Mouse (Mus musculus): ENCODE results near the gene Zkscan6. TPM values are rescaled to one million over a fixed set of nuclear protein-coding genes. Genes with fewer than 3 reads are reported as not detected.

Gene Zkscan6
- polyA plus RNA-seq (2015; fragmentation: Nextera tagmentation; extraction: Ambion mirVana), result 12.8 and 14.7 TPM in 2 replicates

DNA sequence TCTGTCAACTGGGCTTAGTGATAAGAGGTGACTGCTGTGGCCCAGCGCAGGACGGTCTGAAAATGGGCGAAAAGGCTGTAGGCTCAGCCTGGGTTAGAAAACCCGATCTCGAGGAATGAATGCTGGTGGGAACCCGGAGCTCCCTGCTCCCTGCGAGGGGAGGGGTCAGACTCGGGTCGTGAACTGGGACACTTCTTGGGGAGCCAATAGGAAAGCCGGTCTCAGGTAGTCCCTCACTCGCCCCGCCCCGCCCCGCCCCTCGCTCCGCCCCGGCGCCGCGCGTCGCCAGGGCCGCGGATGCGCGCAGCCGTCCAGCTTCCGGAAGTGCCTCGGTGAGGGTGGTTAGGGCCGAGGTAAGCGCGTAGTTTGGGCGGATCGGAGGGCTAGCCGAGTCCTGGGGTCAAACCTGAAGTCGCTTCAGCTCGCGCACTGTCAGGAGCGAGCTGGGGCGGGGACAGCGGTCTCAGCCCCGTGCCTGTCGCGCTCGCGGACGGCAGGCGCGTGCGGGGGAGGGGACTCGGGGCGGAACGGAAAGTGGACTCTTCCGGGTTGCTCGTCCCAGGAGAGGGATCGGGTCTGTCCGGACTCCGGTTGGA lies at the start of gene Zkscan6:
TSS of gene Zkscan6 (plus strand) at position 267 of the 596 bp plus-strand sequence.
- H3K9me3 ChIP-seq, result no peaks in the 10 kb centered on the region
- no peaks in the 10 kb centered on the region for H3K4me1 ChIP-seq
- H3K27me3 ChIP-seq (replicated peaks), result no peaks in the 10 kb centered on the region
- peak within 1 kb of the TSS; percentile 92 for H3K27ac ChIP-seq
- under 1% methylated on average over 51 of the region's 58 CpGs for WGBS
- H3K9ac ChIP-seq, result peak within 1 kb of the TSS; percentile 74
- H3K4me2 ChIP-seq, result peak within 1 kb of the TSS; percentile 85
- peak within 1 kb of the TSS; percentile 76 for H3K4me3 ChIP-seq (replicated peaks)
- no peaks in the 10 kb centered on the region for H3K36me3 ChIP-seq
- peak; percentile 98 for ATAC-seq (ENCODE audit: insufficient read depth, low FRiP score, low read depth)

DNA sequence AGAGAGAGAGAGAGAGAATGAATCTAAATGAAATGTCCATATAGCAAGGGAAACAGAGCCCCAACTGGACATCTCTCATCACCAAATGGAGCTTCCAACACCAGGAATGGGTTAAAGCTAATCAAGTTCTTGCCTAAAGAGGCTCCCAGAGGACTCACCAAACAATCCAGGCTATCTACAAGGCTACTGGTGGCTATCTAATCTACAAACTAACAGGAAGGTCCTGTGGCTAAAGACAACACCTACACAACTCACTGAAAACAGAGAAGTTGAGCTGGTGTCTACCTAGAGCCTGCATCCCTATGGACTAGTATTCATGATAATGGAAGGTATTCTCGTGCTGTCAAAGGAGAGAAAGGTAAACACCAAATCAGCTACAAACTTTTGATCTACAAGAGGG lies 47.6 kb upstream of the Zkscan6 start:
- Histone ChIP-seq H3K4me1 (no peaks in the 10 kb centered on the region), H3K27me3 (replicated peaks) (no peaks in the 10 kb centered on the region), H3K36me3 (no peaks in the 10 kb centered on the region), H3K9me3 (no peaks in the 10 kb centered on the region), H3K9ac (no peak overlapping the region), H3K4me3 (replicated peaks) (no peak overlapping the region), H3K27ac (no peak overlapping the region), H3K4me2 (no peak overlapping the region)
- ATAC-seq (ENCODE audit: insufficient read depth, low FRiP score, low read depth), result no peak
- WGBS, result 96% methylated on average over 1 of the region's 1 CpGs

DNA sequence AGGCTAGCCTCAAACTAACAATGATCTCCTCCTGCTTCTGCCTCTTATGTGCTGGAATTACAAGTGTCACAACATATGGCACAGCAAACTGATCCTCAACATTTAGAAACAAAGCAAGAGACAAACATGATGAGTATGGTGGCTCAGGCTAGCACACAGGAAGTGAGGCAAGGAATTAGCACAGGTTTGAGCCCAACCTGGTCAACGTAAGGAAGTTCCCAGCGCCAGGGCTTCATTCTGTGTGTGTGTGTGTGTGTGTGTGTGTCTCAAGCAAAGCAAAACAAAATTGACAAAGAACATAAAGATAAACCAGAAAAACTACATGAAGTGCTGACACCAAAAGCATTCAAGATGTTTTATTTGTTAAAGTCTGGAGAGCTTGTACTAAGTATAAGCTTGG lies 46.1 kb upstream of the Zkscan6 start:
- Histone ChIP-seq H3K27me3 (replicated peaks) (no peaks in the 10 kb centered on the region), H3K4me2 (no peak overlapping the region), H3K4me1 (no peaks in the 10 kb centered on the region), H3K9ac (no peak overlapping the region), H3K9me3 (no peaks in the 10 kb centered on the region), H3K27ac (no peak overlapping the region), H3K36me3 (no peaks in the 10 kb centered on the region), H3K4me3 (replicated peaks) (no peak overlapping the region)
- ATAC-seq (ENCODE audit: insufficient read depth, low FRiP score, low read depth), result no peak
- 90% methylated on average over 2 of the region's 2 CpGs for WGBS

DNA sequence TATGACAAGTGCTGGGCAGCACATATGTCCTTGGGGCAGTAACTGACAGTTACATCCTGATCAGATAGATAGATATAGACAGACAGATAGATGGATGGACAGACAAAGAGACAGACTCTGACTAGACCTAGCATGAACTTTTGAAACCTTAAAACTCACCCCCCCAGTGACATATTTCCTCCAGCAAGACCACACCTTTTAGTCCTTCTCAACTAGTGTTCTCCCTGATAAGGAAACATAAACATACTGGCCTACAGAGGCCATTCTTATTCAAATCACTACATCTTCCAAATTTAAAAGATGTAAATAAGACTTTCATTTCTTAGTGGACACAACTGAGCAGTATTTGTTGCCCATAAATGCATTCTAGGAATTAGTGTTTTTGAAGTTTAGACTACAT lies 38.5 kb upstream of the Zkscan6 start:
- no peak for ATAC-seq (ENCODE audit: insufficient read depth, low FRiP score, low read depth)
- no peak overlapping the region for H3K4me3 ChIP-seq (replicated peaks)
- H3K9me3 ChIP-seq, result no peaks in the 10 kb centered on the region
- no peaks in the 10 kb centered on the region for H3K36me3 ChIP-seq
- no peak overlapping the region for H3K27ac ChIP-seq
- no peaks in the 10 kb centered on the region for H3K4me1 ChIP-seq
- H3K9ac ChIP-seq, result no peak overlapping the region
- H3K27me3 ChIP-seq (replicated peaks), result no peaks in the 10 kb centered on the region
- no peak overlapping the region for H3K4me2 ChIP-seq

DNA sequence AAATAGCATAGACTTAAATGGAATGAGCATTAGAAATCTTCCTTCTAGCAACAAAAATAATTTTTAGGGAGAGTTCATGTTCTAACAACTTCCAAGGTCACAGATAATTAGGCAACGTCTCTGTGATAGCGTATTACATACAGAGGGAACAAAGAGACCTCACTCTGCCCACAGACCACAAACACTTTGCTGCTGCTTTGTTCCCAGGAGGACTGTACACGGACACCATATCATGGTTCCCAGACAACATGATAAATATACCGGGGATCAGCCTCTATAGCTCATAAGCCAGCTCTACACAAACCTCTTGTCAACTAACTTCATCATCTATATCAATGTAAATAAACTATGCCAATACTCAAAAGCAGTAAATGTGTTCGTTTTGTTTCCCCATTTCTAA lies 37.0 kb upstream of the Zkscan6 start:
- H3K9me3 ChIP-seq, result no peaks in the 10 kb centered on the region
- H3K27ac ChIP-seq, result no peak overlapping the region
- H3K9ac ChIP-seq, result no peak overlapping the region
- H3K4me1 ChIP-seq, result no peaks in the 10 kb centered on the region; the same call in 1 of the 2 replicates
- no peak for ATAC-seq (ENCODE audit: insufficient read depth, low FRiP score, low read depth)
- WGBS, result 59% methylated on average over 5 of the region's 5 CpGs
- no peaks in the 10 kb centered on the region for H3K27me3 ChIP-seq (replicated peaks)
- H3K4me2 ChIP-seq, result no peak overlapping the region
- no peaks in the 10 kb centered on the region for H3K36me3 ChIP-seq
- no peak overlapping the region for H3K4me3 ChIP-seq (replicated peaks)

DNA sequence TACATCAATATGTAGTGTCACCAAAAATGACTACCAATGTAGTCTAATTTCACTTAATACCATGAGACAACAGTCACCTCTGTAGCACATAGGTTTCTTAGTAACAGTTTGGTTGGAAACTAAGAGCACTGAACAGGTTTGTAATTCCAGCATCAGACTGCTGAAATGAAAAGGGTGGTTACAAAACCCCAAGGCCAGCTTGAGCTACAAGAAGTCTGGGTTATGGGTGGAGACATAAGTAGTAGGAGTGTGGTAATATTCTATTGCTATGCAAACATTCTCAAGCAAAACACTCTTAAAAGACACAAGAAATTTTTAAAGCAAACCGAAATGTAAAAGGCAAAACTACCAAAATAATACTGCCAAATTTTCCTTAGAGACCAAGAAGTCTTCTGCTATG lies 35.4 kb upstream of the Zkscan6 start:
- 78% methylated on average over 1 of the region's 1 CpGs for WGBS
- no peaks in the 10 kb centered on the region; the same call in 1 of the 2 replicates for H3K4me1 ChIP-seq
- H3K36me3 ChIP-seq, result no peaks in the 10 kb centered on the region
- no peak overlapping the region for H3K9ac ChIP-seq
- no peaks in the 10 kb centered on the region for H3K9me3 ChIP-seq
- H3K4me2 ChIP-seq, result no peak overlapping the region
- H3K27ac ChIP-seq, result no peak overlapping the region
- no peak overlapping the region for H3K4me3 ChIP-seq (replicated peaks)
- H3K27me3 ChIP-seq (replicated peaks), result no peaks in the 10 kb centered on the region
- no peak for ATAC-seq (ENCODE audit: insufficient read depth, low FRiP score, low read depth)

DNA sequence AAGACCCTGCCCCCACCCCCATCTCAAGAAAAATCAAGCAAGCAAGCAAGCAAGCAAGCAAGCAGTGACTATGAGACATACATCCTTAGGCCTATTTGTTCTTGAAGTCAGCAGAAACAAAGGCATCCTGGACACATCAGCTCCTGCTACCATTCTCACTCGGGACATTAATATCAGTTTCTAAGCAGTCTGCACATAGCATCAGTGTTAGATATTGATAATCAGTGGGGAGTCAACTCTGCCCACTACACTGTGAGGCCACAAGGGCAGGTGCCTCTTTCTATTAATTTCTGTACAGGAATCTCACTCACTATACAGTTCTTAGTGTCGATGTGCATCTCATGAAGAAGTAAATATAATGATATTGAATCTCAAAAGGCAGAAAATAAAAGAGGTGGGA lies 33.4 kb upstream of the Zkscan6 start:
- WGBS, result 73% methylated on average over 2 of the region's 2 CpGs
- H3K27ac ChIP-seq, result no peak overlapping the region
- H3K36me3 ChIP-seq, result no peaks in the 10 kb centered on the region
- H3K9ac ChIP-seq, result no peak overlapping the region
- H3K4me3 ChIP-seq (replicated peaks), result no peak overlapping the region
- ATAC-seq (ENCODE audit: insufficient read depth, low FRiP score, low read depth), result peak; percentile 39; the same call in 1 of the 2 replicates
- H3K4me1 ChIP-seq, result peaks cover 7% of the 10 kb centered on the region; the same call in 1 of the 2 replicates
- no peak overlapping the region for H3K4me2 ChIP-seq
- H3K9me3 ChIP-seq, result no peaks in the 10 kb centered on the region
- H3K27me3 ChIP-seq (replicated peaks), result no peaks in the 10 kb centered on the region

DNA sequence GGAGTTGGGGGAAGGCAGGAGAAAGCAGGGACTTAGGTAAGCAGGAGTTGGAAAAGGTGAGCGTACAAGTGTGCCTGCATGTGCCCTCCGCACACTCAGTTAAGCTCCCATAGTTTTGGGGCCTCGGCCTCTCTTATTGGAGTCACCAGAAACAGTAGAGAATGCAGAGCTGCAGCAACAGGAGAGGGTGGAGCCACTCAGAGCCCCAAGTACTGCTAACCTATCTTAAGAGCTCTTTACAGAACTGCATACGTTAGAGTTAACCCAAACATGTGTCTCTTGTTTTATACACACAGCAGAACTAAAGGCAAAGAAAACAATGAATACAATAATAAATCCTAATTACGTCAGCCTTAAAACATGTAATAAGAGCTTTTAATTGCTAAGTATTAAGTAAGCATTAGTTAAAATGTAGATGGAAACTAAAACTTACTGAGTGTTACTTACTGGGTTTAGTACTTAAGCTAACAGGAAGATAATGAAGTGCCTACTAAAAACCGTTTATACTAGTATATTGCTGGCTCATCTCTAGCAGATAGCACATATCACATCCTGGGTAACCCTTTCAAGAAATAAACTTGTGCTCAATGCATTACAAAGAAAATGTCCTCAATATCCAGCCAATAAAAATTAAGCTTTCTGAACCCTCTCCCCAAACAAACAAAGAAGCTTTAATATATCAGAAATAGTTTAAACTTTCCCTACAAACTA lies 32.9 kb upstream of the Zkscan6 start:
- no peak overlapping the region for H3K4me3 ChIP-seq (replicated peaks)
- WGBS, result 56% methylated on average over 6 of the region's 6 CpGs

DNA sequence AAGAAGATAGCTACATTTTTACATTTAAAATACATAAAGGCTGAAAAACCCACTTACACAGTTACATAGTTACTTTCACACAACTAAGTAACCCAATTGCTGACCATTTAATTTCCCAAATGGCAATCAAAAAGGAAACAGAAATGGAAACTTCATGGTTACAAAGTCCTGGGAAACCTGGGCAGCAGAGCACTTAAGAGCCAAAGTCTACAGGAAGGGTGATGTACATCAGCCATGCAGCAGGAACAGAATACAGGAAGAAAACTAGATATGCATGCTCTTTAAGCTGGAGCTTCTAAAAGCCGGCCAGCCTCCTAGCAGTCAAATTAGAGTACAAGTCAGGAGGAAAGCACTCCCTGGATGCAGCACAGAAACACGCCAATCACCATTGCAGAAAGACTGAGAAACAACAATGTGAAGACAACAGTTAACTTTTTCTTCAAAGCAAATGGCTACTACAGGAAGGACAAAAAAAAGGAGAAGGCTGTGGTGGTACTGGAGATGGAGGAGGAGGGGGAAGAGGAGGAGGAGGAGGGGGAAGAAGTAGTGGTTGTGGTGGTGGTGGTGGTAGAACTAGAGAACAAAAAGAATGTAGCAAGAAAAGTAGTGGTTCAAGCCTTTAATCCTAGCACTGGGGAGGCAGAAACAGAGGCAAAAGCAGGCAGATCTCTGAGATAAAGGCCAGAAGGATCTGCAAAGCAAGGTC lies 29.9 kb upstream of the Zkscan6 start:
- no peak overlapping the region for H3K27ac ChIP-seq
- H3K9ac ChIP-seq, result no peak overlapping the region
- no peak overlapping the region for H3K4me3 ChIP-seq (replicated peaks)
- ATAC-seq (ENCODE audit: insufficient read depth, low FRiP score, low read depth), result no peak
- 0 out of 2 replicates have a peak, but pooled peaks cover 5% of the 10 kb centered on the region for H3K36me3 ChIP-seq
- H3K9me3 ChIP-seq, result no peaks in the 10 kb centered on the region
- 56% methylated on average over 2 of the region's 2 CpGs for WGBS
- H3K4me1 ChIP-seq, result peaks cover 7% of the 10 kb centered on the region; the same call in 1 of the 2 replicates
- no peaks in the 10 kb centered on the region for H3K27me3 ChIP-seq (replicated peaks)
- H3K4me2 ChIP-seq, result no peak overlapping the region

More for the DNA sequence above, 32.9 kb upstream of the Zkscan6 start:
- Histone ChIP-seq H3K27ac (no peak overlapping the region), H3K4me2 (no peak overlapping the region), H3K4me1 (peaks cover 7% of the 10 kb centered on the region; the same call in 1 of the 2 replicates), H3K27me3 (replicated peaks) (no peaks in the 10 kb centered on the region), H3K9ac (no peak overlapping the region), H3K9me3 (no peaks in the 10 kb centered on the region), H3K36me3 (no peaks in the 10 kb centered on the region)
- no peak for ATAC-seq (ENCODE audit: insufficient read depth, low FRiP score, low read depth)

DNA sequence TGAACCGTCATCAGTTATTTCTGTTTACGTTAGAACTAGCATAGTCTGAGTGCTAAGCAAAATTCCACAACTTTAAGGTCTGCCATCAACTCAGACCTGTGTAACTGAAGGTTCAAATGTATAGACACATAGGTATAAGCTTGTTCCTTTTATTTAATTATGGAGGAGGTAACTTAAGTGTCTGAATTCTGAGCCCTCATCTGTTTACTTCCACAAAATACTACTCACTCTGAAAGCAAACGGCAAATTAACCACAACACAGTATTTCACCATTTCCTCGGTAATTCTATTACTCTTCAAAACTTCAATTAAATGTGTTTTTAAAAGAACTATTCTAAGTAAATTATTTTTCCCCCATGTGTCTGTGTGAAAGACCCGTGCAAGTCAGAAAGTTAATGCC lies 29.2 kb upstream of the Zkscan6 start:
- Histone ChIP-seq H3K4me2 (no peak overlapping the region), H3K4me3 (replicated peaks) (no peak overlapping the region), H3K4me1 (peaks cover 7% of the 10 kb centered on the region; the same call in 1 of the 2 replicates), H3K9ac (no peak overlapping the region), H3K27me3 (replicated peaks) (no peaks in the 10 kb centered on the region), H3K27ac (no peak overlapping the region), H3K9me3 (no peaks in the 10 kb centered on the region), H3K36me3 (0 out of 2 replicates have a peak, but pooled peaks cover 5% of the 10 kb centered on the region)
- no peak for ATAC-seq (ENCODE audit: insufficient read depth, low FRiP score, low read depth)
- WGBS, result 36% methylated on average over 5 of the region's 5 CpGs

DNA sequence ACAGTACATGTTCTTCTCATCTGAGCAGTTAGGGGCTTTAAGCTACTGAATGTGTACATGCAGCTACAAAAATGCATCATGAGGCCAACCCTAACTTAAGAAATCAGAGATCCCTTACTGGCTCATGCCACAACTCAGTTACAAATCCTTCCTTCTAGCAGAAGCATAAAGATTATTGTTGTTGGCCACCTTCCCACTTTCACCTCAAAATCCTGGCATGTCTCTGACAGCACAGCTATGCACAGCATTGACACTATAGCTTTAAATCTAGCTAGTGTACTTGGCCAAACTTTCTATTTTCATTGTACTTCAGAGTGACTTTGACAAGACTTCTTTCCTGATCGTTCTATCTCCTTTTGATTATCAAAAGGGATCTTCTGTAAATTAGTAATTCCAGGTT lies 27.9 kb upstream of the Zkscan6 start:
- H3K9ac ChIP-seq, result no peak overlapping the region
- 0 out of 2 replicates have a peak, but pooled peaks cover 5% of the 10 kb centered on the region for H3K36me3 ChIP-seq
- H3K4me1 ChIP-seq, result peaks cover 7% of the 10 kb centered on the region; the same call in 1 of the 2 replicates
- H3K27ac ChIP-seq, result no peak overlapping the region
- H3K9me3 ChIP-seq, result no peaks in the 10 kb centered on the region
- H3K27me3 ChIP-seq (replicated peaks), result no peaks in the 10 kb centered on the region
- H3K4me3 ChIP-seq (replicated peaks), result no peak overlapping the region
- 56% methylated on average over 1 of the region's 1 CpGs for WGBS
- no peak for ATAC-seq (ENCODE audit: insufficient read depth, low FRiP score, low read depth)
- H3K4me2 ChIP-seq, result no peak overlapping the region

DNA sequence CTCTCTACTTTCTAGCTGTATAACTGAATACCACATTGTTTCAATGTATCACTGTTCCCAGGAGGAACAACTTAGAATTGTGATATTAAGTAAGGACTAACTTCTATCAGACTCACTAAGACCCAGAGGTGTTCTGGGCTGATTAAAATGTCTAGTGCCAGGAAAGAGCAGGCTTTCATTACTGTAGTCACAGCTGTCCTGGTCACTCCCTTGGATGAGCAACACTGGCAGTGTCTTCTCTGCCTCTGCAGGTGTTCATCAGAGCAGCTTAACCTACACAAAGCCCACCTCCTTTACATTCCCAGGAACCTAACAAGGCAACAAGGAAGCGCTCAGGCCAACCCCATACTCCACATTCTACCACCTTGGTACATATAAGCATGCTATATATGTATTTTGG lies 27.4 kb upstream of the Zkscan6 start:
- Histone ChIP-seq H3K4me1 (peaks cover 7% of the 10 kb centered on the region; the same call in 1 of the 2 replicates), H3K36me3 (0 out of 2 replicates have a peak, but pooled peaks cover 5% of the 10 kb centered on the region), H3K4me3 (replicated peaks) (no peak overlapping the region), H3K9me3 (no peaks in the 10 kb centered on the region), H3K4me2 (no peak overlapping the region), H3K9ac (no peak overlapping the region), H3K27me3 (replicated peaks) (no peaks in the 10 kb centered on the region), H3K27ac (no peak overlapping the region)
- no peak for ATAC-seq (ENCODE audit: insufficient read depth, low FRiP score, low read depth)
- 91% methylated on average over 1 of the region's 1 CpGs for WGBS

All from stomach, embryonic 15.5 days (tissue).